Mouse (Mus musculus) CH12.LX (cell line): ENCODE results near the gene Ntm.

Experiments used
- CHD1 ChIP-seq: IDR thresholded peaks from 2 replicates; pipeline ENCODE4 v1.6.1; 2012; ENCODE audit warnings: low read depth, low read length, improper control_type of control experiment, inconsistent platforms
- CHD2 ChIP-seq: IDR thresholded peaks from 2 replicates; pipeline ENCODE4 v1.6.1; 2011; ENCODE audit warnings: low read length, improper control_type of control experiment
- CTCF ChIP-seq, 2 experiments: IDR thresholded peaks in 1 of 2; conservative IDR thresholded peaks in 1 of 2; 2 replicates each; pipeline ENCODE4 v1.5.1; 2011 to 2012; ENCODE audit warnings: low read depth in 2 of 2, low read length in 2 of 2, improper control_type of control experiment in 1 of 2, inconsistent platforms in 1 of 2, mild to moderate bottlenecking in 1 of 2, moderate library complexity in 1 of 2
- IRF4 ChIP-seq: IDR thresholded peaks from 2 replicates; pipeline ENCODE4 v1.6.1; 2014; ENCODE audit warnings: low read depth, mild to moderate bottlenecking, inconsistent platforms, low read length, improper control_type of control experiment
- MXI1 ChIP-seq: IDR thresholded peaks from 2 replicates; pipeline ENCODE4 v1.6.1; 2011; ENCODE audit warnings: mild to moderate bottlenecking, low read depth, low read length, improper control_type of control experiment
- NELFE ChIP-seq: IDR thresholded peaks from 2 replicates; pipeline ENCODE4 v1.6.1; 2011; ENCODE audit warnings: low read depth, low read length, improper control_type of control experiment
- RCOR1 ChIP-seq: conservative IDR thresholded peaks from 2 replicates; pipeline ENCODE4 v1.6.1; 2012; ENCODE audit warnings: low read depth, mild to moderate bottlenecking, inconsistent platforms, low read length, improper control_type of control experiment
- TCF12 ChIP-seq: IDR thresholded peaks from 2 replicates; pipeline ENCODE4 v1.6.1; 2014; ENCODE audit warnings: low read depth, mild to moderate bottlenecking, inconsistent platforms, low read length, improper control_type of control experiment
- UBTF ChIP-seq: IDR thresholded peaks from 2 replicates; pipeline ENCODE4 v1.6.1; 2012; ENCODE audit warnings: low read depth, mild to moderate bottlenecking, inconsistent platforms, low read length, improper control_type of control experiment, moderate library complexity
- USF1 ChIP-seq: IDR thresholded peaks from 2 replicates; pipeline ENCODE4 v1.6.1; 2014; ENCODE audit warnings: low read depth, mild to moderate bottlenecking, inconsistent platforms, low read length, improper control_type of control experiment
- ZNF384 ChIP-seq: IDR thresholded peaks from 2 replicates; pipeline ENCODE4 v1.6.1; 2012; ENCODE audit warnings: low read depth, low read length, improper control_type of control experiment, inconsistent platforms

- TF ChIP-seq CTCF (conservative IDR thresholded peaks at IDR 0.05 in 1 of 2, IDR thresholded peaks at IDR 0.05 in 1 of 2; ENCODE audit: low read depth in 2 of 2, low read length in 2 of 2) = no peak
- TF ChIP-seq IRF4 = no peak
- TF ChIP-seq MXI1 = no peak
- no peak for TF ChIP-seq ZNF384
- no peak for TF ChIP-seq NELFE
- no peak for TF ChIP-seq CHD2
- TF ChIP-seq USF1 = no peak
- no peak for TF ChIP-seq UBTF
- no peak for TF ChIP-seq RCOR1
- no peak for TF ChIP-seq CHD1
- no peak for TF ChIP-seq TCF12
Observed at GRCm38 (mm10) chr9:29130717-29131292, 832.1 kb downstream of the Ntm start.
